Mouse (Mus musculus) liver, adult 2 months (tissue): ENCODE data around the gene Nlrc3.

Source experiments
- CTCF ChIP-seq: fragments of 200-500 bp; IDR thresholded peaks from 2 replicates; pipeline ENCODE4 v1.5.1; 2011; ENCODE audit warnings: low read depth, low read length, control low read depth
- POLR2A ChIP-seq: fragments of 200-500 bp; IDR thresholded peaks from 2 replicates; pipeline ENCODE4 v1.6.1; 2011; ENCODE audit warnings: low read length, control low read depth; ENCODE audit not compliant: insufficient read depth; ENCODE audit errors: extremely low read depth

- TF ChIP-seq CTCF (no peak), POLR2A (no peak)
These were observed at the start of gene Nlrc3 for GRCm38 (mm10) chr16:3976251-3976671.
